Mouse (Mus musculus): Measurements from ENCODE around the gene Arhgef15.

GRCm38 (mm10) chr11:68939451-68940304 is 17.6 kb downstream of the Arhgef15 start:
- TF ChIP-seq EP300 (optimal IDR thresholded peaks at IDR 0.05), result no peak
- no peak for TF ChIP-seq CTCF (IDR thresholded peaks at IDR 0.05; ENCODE audit: low read depth)
